Mouse (Mus musculus) CD4-positive, CD25-positive, alpha-beta regulatory T cell, adult 4 months (primary cell): ENCODE results near the gene Rin3. TPM values are rescaled to one million over a fixed set of nuclear protein-coding genes. Genes with fewer than 3 reads are reported as not detected.
A peak's percentile ranks its signal among the peaks of the same experiment; 100 is the strongest.

Source experiments
- ATAC-seq: one replicate; pipeline ENCODE4 v1.8.0; 2017
- polyA plus RNA-seq, 2 experiments: library from polyadenylated mRNA; unstranded; fragments of 100-300 nt; shearing (Covaris generic); gene quantifications; one replicate each; pipeline ENCODE4 v1.2.1; 2017

The Rin3 gene
- polyA plus RNA-seq, 2 experiments from 2014 or later: 68.3 to 91.8 TPM

DNA sequence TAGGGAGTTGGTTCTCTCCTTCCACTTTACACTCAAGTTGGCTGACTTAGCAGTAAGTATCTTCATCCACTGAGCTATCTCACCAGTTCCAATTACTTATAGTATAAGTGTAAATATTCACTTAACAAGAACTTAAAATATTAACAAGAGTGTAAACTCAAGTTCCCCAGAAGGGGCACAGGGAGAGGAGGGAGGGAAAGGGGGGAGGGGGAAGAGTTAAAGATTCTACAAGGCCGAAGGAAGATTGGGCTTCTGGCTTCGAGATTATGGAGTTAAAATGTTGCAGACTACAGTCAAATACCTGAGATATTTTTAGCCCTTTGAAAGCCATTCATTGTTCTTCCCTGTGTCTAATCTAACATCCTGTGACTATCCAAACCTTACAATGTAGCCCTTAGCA, 141.6 kb downstream of the Rin3 start:
- ATAC-seq: no peak

DNA sequence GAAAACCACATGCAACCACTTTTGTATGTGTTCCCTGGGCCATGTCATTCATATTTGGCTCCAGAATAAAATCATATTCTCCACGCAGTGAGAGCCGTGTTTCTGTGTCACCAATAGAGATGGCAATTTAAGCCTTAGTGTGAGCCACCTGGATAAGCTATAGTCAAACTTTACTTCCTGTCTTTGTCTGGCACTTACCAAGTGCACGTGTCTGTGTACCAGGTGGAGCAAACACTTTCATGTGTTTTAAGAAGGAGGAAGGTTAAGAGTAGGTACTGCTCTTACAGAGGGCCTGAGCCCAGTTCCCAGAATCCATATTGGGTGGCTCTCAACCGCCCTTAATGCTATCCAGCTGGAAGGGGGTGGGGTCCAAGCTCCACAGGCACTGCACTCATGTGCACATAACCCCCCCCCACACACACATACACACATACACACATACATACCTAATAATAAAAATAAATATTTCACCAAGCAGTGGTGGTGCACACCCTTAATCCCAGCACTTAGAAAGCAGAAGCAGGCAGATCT, 142.3 kb downstream of the Rin3 start:
- no peak for ATAC-seq

DNA sequence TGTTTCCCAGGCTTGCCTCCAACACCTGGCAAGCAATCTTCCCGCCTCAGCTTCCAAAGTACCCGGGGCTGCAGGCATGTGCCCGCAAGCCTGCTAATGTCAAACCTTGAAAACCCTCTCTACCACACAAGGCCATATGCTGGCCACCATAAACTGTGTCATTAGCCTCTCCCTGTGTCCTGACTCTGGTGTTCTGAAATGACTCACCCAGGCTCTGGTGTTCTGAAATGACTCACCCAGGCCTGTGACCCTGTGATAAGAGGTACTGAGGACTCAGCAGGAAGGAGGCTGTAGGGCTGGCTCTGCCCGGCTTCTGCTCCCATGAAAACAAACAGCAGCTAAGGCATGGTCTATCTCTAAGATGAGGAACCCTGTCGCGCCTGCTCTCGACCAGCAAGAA, 143.4 kb downstream of the Rin3 start:
- no peak for ATAC-seq

DNA sequence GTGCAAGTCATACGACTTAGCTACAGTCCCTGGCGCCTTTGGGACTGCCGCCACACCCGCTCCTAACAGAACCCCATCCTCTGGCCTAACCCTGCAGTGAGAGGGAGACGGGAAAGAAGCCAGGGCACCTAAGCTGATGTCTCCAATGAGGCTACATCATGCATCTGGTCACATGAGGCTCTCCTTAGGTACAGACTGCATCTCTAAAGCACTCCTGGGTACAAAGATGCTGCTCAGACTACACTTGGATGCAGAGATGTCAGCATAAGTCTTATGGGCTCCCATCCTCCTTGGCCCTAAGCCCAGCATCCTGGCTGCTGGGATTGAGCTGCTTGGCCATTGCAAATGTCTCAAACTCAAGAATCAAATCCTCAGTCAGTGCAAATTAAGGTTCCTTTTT, 146.8 kb downstream of the Rin3 start:
- no peak for ATAC-seq

DNA sequence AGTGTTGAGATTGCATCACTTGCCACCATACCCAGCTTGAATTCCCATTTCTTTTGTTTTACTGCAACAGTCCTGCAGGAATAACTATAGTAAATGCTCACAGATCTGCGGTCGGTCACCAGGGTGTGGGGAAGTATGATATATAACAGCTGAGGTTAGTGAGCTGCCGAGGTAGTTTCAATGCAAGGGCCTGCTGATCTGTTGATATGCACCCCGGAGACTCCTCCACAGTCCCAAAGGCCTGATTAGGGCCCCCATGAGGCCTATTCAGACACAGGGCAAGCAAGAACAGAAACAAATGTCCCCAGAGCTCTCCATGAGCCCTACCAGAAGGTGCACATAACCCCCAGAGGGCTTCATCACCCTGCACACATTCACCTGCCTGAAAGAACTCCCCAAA, 147.4 kb downstream of the Rin3 start:
- ATAC-seq: no peak

DNA sequence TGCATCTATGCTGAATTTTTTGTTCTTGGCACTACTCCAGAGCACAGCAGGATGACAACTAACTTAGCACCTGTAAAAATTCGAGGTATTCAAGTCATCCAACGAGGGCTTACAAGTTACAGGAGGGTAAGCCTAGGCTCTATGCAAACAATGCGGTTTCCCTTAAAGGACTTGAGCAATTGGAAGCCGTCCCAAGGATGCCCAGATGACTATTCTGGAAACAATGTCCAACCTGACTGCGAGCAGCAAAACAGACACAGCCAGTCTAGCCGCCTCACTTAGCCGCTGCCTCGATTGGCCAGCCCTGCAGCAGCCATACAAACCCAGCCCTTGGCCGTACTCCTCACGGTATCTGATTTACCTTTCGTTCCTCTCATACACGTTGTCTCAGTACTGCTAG, 149.4 kb downstream of the Rin3 start:
- no peak for ATAC-seq

DNA sequence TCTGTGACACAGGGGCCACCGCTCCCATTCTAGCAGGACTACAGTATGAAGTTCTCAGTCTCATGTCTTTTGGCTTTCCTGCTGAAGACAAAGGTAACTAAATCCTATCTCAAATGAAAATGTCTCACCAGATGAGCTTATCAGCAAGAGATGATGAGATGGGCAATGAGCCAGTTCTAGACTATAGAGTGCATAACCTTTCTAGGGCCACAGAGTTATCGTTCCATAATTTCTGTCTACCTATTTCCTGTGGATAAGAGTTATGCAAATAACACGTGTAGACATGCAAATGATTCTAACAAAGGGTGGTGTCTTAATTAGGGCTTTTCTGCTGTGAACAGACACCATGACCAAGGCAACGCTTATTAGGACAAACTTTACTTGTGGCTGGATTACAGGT, 151.3 kb downstream of the Rin3 start:
- ATAC-seq: no peak

DNA sequence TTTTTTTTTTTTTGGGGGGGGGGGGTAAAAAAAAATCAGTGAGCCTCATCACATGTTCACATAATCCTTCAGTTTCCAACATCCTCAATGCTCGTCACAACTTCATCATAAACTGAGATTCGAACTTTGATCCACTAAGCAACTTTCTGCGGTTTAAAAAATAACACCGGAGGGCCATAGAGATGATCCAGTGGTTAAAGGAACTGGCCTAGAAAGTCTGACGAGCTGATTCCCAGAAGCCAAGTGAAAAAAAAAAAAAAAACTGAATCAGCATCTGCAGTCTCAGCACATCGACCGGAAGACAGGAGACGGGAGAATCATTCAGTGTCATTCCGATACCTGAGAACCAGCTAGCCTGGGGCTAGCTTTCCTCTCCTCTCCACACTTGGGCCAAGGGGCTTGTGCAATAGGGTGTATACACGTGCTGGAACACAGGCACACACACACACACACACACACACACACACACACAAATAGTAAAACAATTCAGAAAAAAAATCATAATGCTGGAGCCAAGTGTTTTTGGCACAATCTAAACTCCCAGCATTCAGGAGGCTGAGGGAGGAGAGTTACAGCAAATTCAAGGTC, 154.2 kb downstream of the Rin3 start:
- no peak for ATAC-seq

DNA sequence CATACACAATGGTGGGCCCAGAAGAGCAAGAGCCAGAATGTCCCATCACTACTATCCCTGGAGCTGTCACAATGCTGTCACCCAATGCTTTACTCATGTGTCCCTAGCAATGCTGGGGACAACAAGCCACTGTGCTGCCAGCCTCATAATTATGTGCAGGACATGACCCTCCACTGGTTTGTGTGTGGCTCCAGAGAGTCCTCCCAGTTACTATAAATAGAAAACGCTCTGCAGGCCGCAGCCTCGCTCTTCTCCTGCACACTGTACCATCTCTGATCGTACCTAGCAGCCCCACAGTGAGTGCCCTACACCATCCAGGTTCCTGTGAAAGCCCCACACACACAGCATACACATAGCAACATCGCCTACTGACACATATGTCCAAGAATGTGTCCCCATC, 155.1 kb downstream of the Rin3 start:
- ATAC-seq: no peak

DNA sequence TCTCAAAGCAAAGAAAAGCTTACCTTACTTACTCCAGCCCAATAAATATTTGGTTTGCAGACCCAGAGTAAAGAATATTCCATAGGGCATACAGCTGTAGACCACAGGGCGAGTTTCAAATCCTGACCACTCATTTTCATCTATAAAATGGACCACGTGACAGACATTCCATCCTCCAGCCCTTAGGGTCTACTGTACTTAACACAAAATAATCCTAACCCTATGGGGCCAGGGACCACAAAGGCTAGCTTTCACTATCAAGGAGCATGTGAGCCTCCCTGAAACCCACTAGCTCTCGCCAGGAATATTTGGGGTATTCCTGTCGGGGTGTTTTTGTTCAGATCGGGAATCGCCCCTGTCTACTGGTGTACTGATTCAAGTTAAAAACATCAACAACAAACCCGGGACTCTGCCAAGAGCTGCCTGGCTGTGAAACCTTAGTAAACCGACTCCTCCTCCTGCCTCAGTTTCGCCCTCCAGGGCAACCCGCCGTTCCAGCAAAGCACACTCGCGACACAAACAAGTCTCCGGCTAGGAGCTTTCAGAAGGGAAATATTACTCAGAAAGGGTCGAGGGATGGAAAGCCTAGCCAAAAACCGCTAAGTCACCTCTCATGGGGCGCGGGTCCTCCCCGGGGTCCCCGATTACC, 156.3 kb downstream of the Rin3 start:
- ATAC-seq: peak; percentile 38

DNA sequence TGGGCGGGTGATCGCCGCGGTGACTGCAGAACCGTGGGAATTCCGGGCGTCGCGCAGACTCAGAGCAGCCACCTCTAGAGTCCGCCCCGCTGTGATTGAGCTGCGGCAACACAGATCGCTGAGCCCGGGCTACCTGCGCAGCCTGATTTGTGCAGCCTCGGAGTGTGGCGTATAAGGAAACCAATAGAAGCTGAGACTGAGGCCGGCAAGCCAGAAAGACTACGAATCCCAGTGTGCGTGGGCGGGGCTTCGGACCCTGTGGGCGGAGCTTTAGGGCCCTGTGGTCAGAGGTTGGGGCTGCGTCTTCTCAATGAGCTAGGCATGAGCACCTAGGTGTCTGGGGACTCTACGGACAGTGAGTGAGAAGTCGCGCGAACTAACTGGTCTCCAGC, 156.8 kb downstream of the Rin3 start, which contains the start of gene Lgmn:
Lgmn (minus strand) TSS at position 182 of the 392 bp plus-strand sequence.
- peak; percentile 100 for ATAC-seq

Other genes starting within 250 kb of the Rin3 start
- gene Slc24a4, start 154.3 kb upstream of the Rin3 start, polyA plus RNA-seq: not detected
- gene Lgmn, start 156.8 kb downstream of the Rin3 start, polyA plus RNA-seq: 10 to 100 TPM; 19.0 to 28.0 TPM
- 10 to 100 TPM; 22.8 to 28.8 TPM for gene Golga5, start 186.1 kb downstream of the Rin3 start, polyA plus RNA-seq